Mouse (Mus musculus) CH12.LX (cell line): ENCODE measurements at regions not wholly inside any gene's neighbourhood (a gene's known extent, or its start where the extent isn't known, plus 50 kb on each side); places are given as distances from the start of the nearest gene placed in this dataset.
"Not testable (repeated sequence)": the region's sequence is repeated elsewhere in the genome, so short reads cannot be mapped to it uniquely, and the experiment has no call there.

Experiments
- DNase-seq: peaks from one replicate; pipeline ENCODE4 v3.0.0-alpha.2; 2013; ENCODE audit errors: extremely low read depth
- H3K27ac ChIP-seq: 2 replicates; pipeline ENCODE4 v1.5.1; 2012; ENCODE audit warnings: low read depth, mild to moderate bottlenecking, control low read depth, moderate library complexity; ENCODE audit not compliant: insufficient read depth
- H3K27me3 ChIP-seq: replicated peaks from 2 replicates; pipeline ENCODE3; 2012; ENCODE audit warnings: inconsistent platforms
- H3K36me3 ChIP-seq, 2 experiments: replicated peaks in 1 of 2; 2 replicates each; pipeline versions ENCODE3 to v1.6.1; 2012; ENCODE audit warnings: inconsistent platforms in 1 of 2, low read length in 1 of 2, mild to moderate bottlenecking in 1 of 2, mixed read lengths in 1 of 2, moderate library complexity in 1 of 2; ENCODE audit not compliant: control insufficient read depth in 1 of 2, insufficient read depth in 1 of 2
- H3K4me1 ChIP-seq, 2 experiments: 2 replicates each; pipeline ENCODE4 v1.6.1; 2012; ENCODE audit warnings: inconsistent platforms in 1 of 2, moderate library complexity in 1 of 2; ENCODE audit not compliant: insufficient read depth in 2 of 2, control insufficient read depth in 1 of 2
- H3K4me2 ChIP-seq: 2 replicates; pipeline ENCODE4 v1.6.1; 2012; ENCODE audit warnings: low read depth, mild to moderate bottlenecking, control low read depth; ENCODE audit not compliant: poor library complexity, insufficient read depth, severe bottlenecking
- H3K4me3 ChIP-seq, 3 experiments: fragments of 150-350 bp in 1 of 3; sonication (generic) in 1 of 3; replicated peaks in 1 of 3; 2 replicates each; pipeline versions ENCODE3 to v1.5.1; 2011 to 2012; ENCODE audit warnings: low read depth in 2 of 3, low read length in 2 of 3, mild to moderate bottlenecking in 2 of 3, moderate library complexity in 2 of 3, control low read depth in 1 of 3, improper control_type of control experiment in 1 of 3, inconsistent platforms in 1 of 3, mixed read lengths in 1 of 3; ENCODE audit not compliant: poor library complexity in 1 of 3
- H3K79me2 ChIP-seq: replicated peaks from 2 replicates; pipeline ENCODE4 v1.6.1; 2012; ENCODE audit warnings: mild to moderate bottlenecking, moderate library complexity; ENCODE audit not compliant: control insufficient read depth, poor library complexity, insufficient read depth, severe bottlenecking; ENCODE audit errors: extremely low read depth
- H3K9ac ChIP-seq: 2 replicates; pipeline ENCODE4 v1.6.1; 2012; ENCODE audit warnings: low read depth, mild to moderate bottlenecking, control low read depth, moderate library complexity; ENCODE audit not compliant: insufficient read depth
- H3K9me3 ChIP-seq: replicated peaks from 2 replicates; pipeline ENCODE3; 2012; ENCODE audit warnings: low read length, inconsistent platforms, mixed read lengths
- BHLHE40 ChIP-seq: IDR thresholded peaks from 2 replicates; pipeline ENCODE4 v1.6.1; 2011; ENCODE audit warnings: mild to moderate bottlenecking, low read depth, low read length, improper control_type of control experiment
- CHD1 ChIP-seq: IDR thresholded peaks from 2 replicates; pipeline ENCODE4 v1.6.1; 2012; ENCODE audit warnings: low read depth, low read length, improper control_type of control experiment, inconsistent platforms
- E2F4 ChIP-seq: IDR thresholded peaks from 2 replicates; pipeline ENCODE4 v1.6.1; 2011; ENCODE audit warnings: low read depth, low read length, improper control_type of control experiment; ENCODE audit not compliant: insufficient replicate concordance
- ETS1 ChIP-seq: conservative IDR thresholded peaks from 2 replicates; pipeline ENCODE4 v1.6.1; 2012; ENCODE audit warnings: low read depth, mild to moderate bottlenecking, inconsistent platforms, low read length, improper control_type of control experiment, moderate library complexity
- HCFC1 ChIP-seq: IDR thresholded peaks from 2 replicates; pipeline ENCODE4 v1.6.1; 2012; ENCODE audit warnings: low read depth, mild to moderate bottlenecking, inconsistent platforms, low read length, improper control_type of control experiment
- IRF4 ChIP-seq: IDR thresholded peaks from 2 replicates; pipeline ENCODE4 v1.6.1; 2014; ENCODE audit warnings: low read depth, mild to moderate bottlenecking, inconsistent platforms, low read length, improper control_type of control experiment
- JUN ChIP-seq: IDR thresholded peaks from 2 replicates; pipeline ENCODE4 v1.6.1; 2011; ENCODE audit warnings: low read depth, mild to moderate bottlenecking, low read length, improper control_type of control experiment, moderate library complexity; ENCODE audit not compliant: insufficient read depth
- KAT2A ChIP-seq: IDR thresholded peaks from 2 replicates; pipeline ENCODE4 v1.6.1; 2012; ENCODE audit warnings: low read length, improper control_type of control experiment, inconsistent platforms; ENCODE audit not compliant: insufficient replicate concordance
- MXI1 ChIP-seq: IDR thresholded peaks from 2 replicates; pipeline ENCODE4 v1.6.1; 2011; ENCODE audit warnings: mild to moderate bottlenecking, low read depth, low read length, improper control_type of control experiment
- POLR2A ChIP-seq: IDR thresholded peaks from 2 replicates; pipeline ENCODE4 v1.6.1; 2011; ENCODE audit warnings: low read depth, mild to moderate bottlenecking, improper control_type of control experiment, low read length
- POLR2AphosphoS2 ChIP-seq: IDR thresholded peaks from 2 replicates; pipeline ENCODE4 v1.6.1; 2011; ENCODE audit warnings: low read depth, low read length, improper control_type of control experiment
- SIN3A ChIP-seq: IDR thresholded peaks from 2 replicates; pipeline ENCODE4 v1.6.1; 2012; ENCODE audit warnings: low read length, improper control_type of control experiment, inconsistent platforms
- SMC3 ChIP-seq: IDR thresholded peaks from 2 replicates; pipeline ENCODE4 v1.6.1; 2011; ENCODE audit warnings: low read depth, low read length, improper control_type of control experiment
- TBP ChIP-seq: conservative IDR thresholded peaks from 2 replicates; pipeline ENCODE4 v1.6.1; 2011; ENCODE audit warnings: low read depth, low read length, improper control_type of control experiment
- UBTF ChIP-seq: IDR thresholded peaks from 2 replicates; pipeline ENCODE4 v1.6.1; 2012; ENCODE audit warnings: low read depth, mild to moderate bottlenecking, inconsistent platforms, low read length, improper control_type of control experiment, moderate library complexity
- USF2 ChIP-seq: conservative IDR thresholded peaks from 2 replicates; pipeline ENCODE4 v1.6.1; 2011; ENCODE audit warnings: low read depth, low read length, improper control_type of control experiment
- dilution Hi-C: fragments of 300-500 bp; cut with MboI; formaldehyde crosslinking; loops from 2 replicates; pipeline ENCODE4 v1.14.3; 2020; ENCODE audit warnings: low sequenced_read_pairs; ENCODE audit not compliant: extremely low pct_unique_long_range_greater_than_20kb, extremely low pct_ligation_motif_present
- in situ Hi-C: fragments of 300-500 bp; cut with MboI; formaldehyde crosslinking; loops from 3 replicates; pipeline ENCODE4 v1.14.3; 2019; ENCODE audit warnings: low sequenced_read_pairs, low pct_ligation_motif_present, low pct_unique_long_range_greater_than_20kb, mixed read lengths

GRCm38 (mm10) chr17:55206585-55206984, 238.6 kb upstream of the St6gal2 start:
- Histone ChIP-seq H3K4me3 (no peak overlapping the region), H3K79me2 (no peaks in the 10 kb centered on the region), H3K4me1 (no peaks in the 10 kb centered on the region), H3K4me2 (no peak overlapping the region), H3K27ac (no peak overlapping the region), H3K9me3 (peaks cover 10% of the 10 kb centered on the region), H3K27me3 (no peaks in the 10 kb centered on the region), H3K9ac (no peak overlapping the region), H3K36me3 (no peaks in the 10 kb centered on the region)
- in situ Hi-C loops: no loop called here
- dilution Hi-C loops: no loop called here
- TF ChIP-seq KAT2A (no peak), UBTF (no peak), BHLHE40 (no peak), POLR2A (no peak), SIN3A (no peak), HCFC1 (no peak), CHD1 (no peak), IRF4 (no peak), E2F4 (no peak), JUN (no peak), POLR2AphosphoS2 (no peak), USF2 (no peak), SMC3 (no peak), MXI1 (no peak), ETS1 (no peak), TBP (no peak)
- no peak for DNase-seq

GRCm38 (mm10) chr17:55218176-55219099, 226.7 kb upstream of the St6gal2 start:
- H3K4me3 ChIP-seq, H3K36me3 ChIP-seq, H3K27me3 ChIP-seq, H3K9ac ChIP-seq, dilution Hi-C loops, in situ Hi-C loops, H3K4me1 ChIP-seq, H3K79me2 ChIP-seq, H3K27ac ChIP-seq, DNase-seq, H3K4me2 ChIP-seq: not testable (repeated sequence)
- peaks cover 17% of the 10 kb centered on the region for H3K9me3 ChIP-seq
